Mouse (Mus musculus) layer of hippocampus, postnatal 36 days (tissue): ENCODE results near the gene Golt1a. TPM values are rescaled to one million over a fixed set of nuclear protein-coding genes. Genes with fewer than 3 reads are reported as not detected.
A peak's percentile ranks its signal among the peaks of the same experiment; 100 is the strongest.
"Not testable (repeated sequence)": the region's sequence is repeated elsewhere in the genome, so short reads cannot be mapped to it uniquely, and the experiment has no call there.

Source experiments
- DNase-seq, 2 experiments: peaks; one replicate each; pipeline ENCODE4 v3.0.0; 2022
- total RNA-seq, 2 experiments: library from RNA; stranded (reverse); gene quantifications; 2 replicates each; pipeline ENCODE4 v1.2.3; 2021

The Golt1a gene
- total RNA-seq, 2 experiments from 2014 or later: not detected

DNA sequence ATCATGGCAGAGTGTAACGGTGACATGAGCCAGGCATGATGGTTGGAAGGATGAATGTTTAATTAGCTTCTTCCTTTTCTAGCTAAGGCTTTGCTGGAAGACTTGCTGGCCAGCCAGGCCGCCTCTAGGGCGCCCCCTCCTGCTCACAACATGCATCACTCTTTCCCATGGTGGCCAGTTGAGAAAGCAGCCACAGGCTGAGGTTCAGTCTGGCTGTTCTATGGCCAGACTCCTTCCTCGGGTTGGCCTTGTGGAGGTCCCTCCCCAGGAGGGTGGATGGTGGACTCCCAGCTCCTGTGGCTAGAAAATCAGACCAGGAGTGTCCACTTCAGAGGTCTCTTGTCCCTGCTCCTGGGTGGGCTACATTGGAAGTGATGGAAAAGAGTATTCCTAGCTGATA lies 2.8 kb upstream of the Golt1a start:
- DNase-seq: peak; percentile 66 to 75

DNA sequence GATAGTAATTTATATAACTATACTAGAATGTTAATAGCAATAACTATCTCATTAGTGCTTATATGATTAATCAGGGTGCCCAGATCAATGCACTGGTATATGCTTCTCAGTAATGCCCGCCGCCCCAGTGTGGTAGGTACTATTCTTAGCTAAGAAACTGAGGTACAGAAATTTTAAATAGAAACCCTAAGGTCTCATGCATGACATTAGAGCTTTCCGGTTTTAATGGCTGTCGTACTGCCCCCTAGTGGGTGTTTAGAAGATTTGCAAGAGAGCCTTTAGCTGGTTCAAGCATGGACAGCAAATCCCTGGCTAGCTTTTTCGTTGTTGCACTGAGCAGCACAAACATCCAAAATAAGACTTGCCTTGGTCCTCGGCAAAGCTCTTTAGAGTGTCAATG lies 2.3 kb upstream of the Golt1a start:
- DNase-seq: no peak

DNA sequence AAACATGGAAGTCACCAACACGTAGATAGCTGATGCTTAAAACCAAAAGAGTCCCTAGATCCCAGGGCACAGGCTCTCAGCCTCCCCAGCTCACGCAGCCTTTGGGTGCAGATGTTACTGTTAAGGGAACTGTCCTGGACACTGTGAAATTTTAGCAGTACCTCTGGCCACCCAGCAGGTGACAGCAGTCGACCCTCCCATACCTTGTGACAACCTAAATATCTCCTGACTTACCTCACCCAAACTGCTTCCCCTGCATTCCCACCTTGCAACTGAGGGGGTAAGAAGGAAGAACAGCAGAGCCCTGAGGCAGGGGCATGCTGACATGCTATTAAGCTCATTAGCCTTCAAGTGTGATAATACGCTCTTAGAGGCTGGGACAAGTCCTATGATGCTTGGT lies 1.6 kb downstream of the Golt1a start:
- DNase-seq: no peak

DNA sequence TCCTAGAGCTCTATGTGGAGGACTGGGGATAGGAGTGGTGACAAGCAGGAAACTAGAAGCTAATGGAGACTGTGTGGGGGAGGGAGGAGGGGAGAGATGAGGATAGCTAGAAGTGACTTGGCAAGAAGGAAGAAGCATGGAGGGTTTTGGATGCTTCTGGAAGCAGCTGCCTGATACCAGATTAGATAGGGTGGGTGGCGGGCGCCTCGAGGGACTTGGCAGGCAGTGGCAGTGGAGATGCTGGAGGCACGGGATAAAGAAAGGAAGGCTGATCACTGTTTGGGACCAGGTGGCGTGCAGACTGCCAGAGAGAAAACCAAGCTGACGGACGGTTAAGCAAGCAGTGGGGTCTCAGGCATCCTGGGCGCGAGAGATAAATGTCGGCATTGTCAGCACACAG lies 2.3 kb downstream of the Golt1a start:
- DNase-seq: peak; percentile 51 to 56

DNA sequence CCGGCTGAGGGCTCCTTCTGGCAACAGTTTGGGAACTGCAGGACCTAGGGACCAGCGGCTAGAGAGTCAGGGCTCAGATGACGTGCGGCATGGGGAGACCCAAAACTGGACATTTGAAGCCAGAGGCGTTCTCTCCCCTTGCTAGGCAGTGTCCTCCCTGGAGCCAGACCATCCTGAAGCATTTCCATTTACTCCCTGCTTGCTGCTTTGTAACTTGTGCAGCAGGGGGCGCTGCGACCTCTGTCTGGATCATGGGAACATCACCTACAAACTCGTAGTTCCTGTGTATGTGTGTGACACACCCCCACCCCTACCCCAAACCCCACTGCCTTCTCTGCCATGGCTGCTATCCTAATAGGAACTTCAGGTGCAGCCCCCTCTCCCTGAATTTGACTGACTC lies 4.8 kb downstream of the Golt1a start:
- peak; percentile 37 to 43 for DNase-seq

DNA sequence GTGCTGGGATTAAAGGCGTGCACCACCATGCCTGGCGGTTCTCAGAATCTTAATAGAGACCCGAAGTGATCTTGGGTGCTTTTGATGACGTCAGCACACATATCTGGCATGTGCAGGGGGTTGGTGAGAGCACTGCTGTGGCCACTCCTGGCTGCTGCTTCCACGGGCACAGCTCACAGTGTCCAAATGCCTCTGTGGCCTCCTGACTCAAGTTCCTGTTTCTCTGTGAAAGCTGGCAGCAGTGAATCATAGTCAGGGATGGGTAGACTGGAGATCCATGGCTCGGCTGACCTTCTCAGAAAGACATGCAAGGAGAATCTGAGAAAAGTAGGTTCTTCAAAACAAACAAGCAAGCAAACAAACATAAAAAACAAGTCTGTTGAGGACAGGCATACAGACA lies 6.2 kb downstream of the Golt1a start:
- DNase-seq: no peak

DNA sequence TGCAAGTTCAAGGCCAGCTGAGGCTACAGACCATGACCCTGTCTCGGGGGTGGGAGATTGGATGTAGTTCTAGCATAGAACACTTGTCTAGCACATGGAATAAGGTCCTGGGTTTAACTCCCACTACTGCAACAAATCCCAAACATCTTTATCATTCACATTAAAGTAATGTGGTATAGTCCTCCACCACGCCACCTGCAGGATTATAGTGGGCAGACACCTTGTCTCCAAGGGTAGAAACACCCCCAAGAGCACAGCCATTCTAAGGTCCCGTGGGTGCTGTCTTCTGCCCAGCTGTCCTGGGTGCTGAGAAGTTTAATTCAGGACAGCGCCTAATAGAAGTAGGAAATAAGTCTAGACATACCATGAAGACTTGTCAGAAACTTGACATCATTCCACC lies 7.0 kb downstream of the Golt1a start:
- no peak for DNase-seq

DNA sequence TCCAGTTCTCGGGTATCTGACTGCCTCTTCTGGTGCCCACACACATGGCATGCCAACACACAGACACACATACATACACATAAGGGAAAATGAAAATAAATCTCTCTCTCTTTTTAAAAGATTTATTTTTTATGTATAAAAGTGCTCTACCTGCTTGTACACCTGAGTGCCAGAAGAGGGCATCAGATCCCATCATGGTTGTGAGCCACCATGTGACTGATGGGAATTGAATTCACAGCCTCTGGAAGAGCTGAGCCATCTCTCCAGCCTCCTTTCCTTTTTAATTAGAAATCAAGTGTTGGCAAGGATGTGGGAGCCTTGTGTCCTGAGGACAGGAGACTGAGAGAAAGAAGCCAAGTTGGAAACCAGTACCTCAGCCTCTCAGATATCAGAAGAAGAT lies 7.5 kb downstream of the Golt1a start:
- no peak for DNase-seq

DNA sequence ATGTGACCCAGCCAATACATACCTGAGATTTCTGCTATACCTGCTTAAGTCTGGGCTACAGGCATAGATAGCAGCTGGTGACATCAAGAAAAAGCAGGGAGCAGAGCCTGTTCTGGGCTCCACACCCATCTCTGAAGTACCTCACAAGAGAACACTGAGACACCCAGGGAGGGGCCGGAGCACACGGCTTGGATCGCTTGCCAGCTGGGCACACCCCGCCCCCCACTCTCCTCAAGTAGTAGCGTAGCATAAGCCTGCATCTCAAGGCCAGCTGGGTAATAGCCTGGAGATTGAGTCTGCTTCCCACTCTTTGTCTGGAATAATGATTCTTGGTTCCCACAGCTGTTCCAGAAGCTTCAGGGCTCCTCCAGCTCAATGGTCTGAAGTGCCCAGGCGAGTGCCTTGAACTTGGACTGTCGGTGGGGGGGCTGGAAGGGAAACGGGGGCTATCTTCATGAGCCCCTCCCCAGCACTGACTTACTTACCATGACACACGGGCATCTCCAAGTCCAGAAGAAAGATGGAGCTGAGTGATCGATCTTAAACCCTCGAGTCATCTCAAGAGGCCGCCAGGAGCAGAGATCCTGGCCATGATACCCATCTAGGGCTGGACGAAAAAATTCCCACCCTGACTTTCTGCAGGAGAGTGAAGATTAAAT lies 11.8 kb downstream of the Golt1a start, which contains the start of gene Kiss1:
TSS of gene Kiss1 (plus strand) at position 609 of the 659 bp plus-strand sequence.
- no peak for DNase-seq

DNA sequence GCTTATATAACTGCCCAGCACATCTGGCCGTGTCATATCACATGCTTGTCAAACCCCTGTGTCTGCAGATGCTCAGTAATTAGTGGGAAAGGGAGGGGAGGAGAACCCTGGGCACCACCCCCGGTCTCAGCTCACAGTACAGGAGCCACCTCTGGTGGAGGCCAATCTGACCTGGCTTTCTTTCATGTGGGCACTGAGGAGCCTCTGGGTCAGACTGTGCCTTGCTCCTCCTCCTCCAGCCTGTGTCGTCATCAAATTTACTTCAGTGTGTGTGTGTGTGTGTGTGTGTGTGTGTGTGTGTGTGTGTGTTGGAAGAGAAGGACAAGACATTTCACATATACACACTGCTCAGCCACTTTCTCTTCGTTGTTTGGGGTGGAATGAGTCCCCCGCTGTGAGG lies 13.7 kb downstream of the Golt1a start:
- DNase-seq: no peak

DNA sequence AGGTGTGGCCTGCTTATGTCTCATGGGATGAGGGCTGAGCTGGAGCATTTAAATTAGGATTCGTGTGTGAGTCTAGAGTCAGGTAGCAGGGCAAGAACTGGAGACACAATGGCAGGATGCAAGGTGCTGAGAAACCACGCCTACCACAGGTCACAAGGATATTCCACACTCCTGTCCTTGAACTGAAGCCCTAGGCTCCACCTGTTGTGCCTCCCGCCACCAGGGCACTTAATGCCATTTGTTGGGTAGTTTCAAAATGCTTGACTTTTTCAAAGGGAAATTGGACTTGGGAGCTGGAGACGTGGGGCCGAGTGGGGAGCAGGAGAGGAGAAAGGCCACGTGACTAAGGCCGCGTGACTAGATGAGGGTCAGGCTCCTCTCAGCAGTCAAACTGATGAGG lies 16.4 kb downstream of the Golt1a start:
- DNase-seq: no peak

DNA sequence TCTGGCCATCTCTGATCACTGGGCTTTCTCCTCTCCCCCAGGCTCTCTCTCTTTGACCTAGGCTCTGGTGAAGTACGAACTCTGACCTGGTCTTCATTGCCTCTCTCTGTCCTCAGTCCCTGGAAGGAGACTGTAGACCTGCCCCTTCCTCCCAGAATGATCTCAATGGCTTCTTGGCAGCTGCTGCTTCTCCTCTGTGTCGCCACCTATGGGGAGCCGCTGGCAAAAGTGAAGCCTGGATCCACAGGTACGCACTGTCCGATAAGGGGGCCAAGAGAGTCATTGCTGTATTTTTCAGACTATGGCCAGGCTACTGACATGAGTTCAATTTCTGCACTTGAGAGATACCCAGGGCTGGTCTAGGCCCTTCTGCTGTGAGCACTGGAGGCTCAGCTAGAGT lies 17.5 kb downstream of the Golt1a start:
- no peak for DNase-seq

DNA sequence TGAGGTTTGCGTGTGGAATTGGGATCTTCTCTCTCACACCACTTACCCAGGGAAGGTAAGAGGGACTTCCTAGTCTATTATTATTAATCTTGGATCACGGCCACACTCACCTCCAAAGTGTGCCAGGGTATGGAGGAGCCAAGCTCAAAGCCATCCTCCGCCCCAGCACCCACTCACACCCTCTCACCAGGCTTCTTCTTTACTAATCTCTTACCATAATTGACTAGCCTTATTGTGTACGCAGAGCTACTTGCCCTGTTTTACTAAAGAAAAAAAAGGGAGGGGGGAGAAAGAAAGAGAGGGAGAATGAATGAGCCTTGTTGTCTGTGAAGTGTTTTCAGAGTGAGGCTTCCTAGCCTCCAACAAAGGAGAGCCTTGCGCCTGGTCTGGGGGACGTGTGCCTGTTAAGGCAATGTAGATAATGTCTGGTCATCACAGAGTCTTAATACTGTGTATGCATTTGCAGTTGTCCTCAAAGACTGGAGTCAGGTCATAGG lies 18.7 kb downstream of the Golt1a start:
- DNase-seq: no peak

DNA sequence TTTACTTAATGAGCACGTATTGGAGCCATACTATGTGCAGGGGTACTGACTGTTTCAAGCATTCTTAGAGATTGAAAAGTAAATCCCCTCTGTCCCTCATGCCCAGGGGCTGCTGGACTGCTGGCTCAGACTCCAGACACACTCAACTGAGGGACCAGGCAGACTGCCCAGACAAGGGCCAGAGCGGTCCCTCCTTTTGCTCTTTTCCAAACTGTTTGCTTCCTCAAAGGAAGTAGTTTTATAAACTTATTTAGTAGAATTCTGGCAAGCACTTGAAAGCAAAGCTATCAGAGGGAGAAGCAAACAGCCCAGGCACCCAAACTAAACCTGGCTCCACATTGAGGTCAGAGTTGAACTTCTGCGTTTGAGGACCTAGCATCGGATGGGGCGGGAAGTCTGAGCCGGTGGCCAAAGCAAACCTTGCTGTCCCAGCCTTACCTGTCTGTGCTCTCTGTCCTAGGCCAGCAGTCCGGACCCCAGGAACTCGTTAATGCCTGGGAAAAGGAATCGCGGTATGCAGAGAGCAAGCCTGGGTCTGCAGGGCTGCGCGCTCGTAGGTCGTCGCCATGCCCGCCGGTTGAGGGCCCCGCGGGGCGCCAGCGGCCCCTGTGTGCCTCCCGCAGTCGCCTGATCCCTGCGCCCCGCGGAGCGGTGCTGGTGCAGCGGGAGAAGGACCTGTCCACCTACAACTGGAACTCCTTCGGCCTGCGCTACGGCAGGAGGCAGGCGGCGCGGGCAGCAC lies 19.5 kb downstream of the Golt1a start:
- no peak for DNase-seq

DNA sequence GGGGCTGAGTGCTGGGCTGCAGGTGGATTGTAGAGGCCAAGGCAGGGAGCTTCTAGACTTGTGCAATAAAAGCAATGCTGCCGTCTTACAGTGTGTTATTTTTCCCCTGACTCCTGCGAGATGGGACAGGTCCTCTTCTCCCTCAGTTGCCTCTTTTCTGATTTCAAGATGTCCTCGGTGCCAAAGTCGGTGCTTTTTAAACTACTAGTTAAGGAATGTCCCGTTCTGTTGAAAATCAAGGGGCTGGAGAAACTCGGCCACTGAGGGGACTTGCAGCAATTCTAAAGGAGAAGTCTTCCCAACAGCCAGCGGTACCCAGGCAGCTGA lies 20.0 kb downstream of the Golt1a start:
- DNase-seq: no peak

DNA sequence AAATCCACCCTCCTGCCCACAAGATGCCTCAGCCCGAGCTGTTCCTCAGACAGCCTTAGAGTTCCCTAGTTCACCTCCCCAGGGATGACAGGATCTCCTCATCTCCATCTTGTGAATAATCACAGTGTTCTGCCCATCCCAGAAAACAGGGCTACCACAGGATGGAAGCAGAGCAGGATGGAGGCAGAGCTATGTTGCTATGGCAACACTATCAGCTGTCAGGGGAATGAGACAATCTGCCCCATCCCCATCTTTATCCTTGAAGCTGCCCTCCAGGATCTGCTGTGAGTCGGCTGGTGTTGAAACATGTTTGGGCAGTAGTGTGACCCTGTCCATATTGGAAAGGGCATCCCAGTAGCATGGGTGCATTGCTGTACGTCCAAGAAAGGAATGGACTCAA lies 21.5 kb downstream of the Golt1a start:
- DNase-seq: no peak

DNA sequence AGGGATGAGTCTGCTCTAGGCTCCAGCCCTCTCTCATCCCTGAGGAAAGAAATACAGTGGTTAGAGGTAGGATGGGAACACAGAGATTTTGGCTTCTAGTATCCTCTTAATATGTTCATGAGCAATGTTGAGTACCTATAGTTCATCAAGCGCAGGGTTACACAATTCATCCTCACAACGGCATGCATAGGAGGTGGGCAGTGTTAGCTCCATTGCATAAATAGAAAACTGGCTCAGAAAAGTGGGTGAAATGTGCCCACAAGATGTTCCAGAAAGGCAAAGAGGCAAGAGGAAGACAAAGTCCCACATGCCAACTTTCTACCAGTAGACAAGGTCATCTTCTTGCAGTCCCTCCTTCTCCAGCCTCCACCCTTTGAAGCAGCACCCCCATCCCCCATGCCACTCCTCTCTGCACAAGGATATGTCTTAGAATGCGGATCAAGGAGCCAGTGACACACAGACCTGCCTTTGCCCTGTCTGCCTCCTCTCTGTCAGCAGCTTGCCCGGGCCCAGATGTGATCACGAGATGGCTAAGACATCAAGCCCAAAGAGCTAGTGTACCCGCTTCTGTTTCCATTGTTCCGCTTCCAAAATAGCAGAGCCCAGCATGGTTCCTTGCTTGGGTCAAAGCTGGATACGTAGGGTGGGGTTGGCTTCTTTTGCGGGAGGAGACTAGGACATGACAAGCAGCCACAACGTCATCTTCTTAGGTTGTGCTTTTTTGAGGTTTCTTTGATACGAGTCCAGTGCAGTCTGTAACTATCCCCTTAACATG lies 23.2 kb downstream of the Golt1a start:
- no peak for DNase-seq

DNA sequence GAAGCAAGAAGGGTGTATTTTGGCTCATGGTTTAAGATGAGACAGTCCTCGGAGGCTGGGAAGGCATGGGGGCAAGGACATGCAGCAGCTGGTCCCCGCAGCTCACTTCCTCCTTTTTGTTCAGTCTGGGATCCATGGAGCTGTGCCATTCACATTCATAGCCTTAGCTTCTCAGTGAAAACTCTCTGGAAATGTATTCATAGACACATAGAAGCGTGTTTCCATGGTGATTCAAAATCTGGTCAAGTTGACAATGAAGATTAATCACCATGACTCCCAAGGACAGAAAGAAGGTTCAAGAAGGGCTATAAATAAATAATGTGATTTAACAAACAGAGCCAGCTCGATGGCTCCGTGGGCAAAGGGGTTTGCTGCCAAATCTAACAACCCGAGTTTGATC lies 24.3 kb downstream of the Golt1a start:
- DNase-seq: no peak

DNA sequence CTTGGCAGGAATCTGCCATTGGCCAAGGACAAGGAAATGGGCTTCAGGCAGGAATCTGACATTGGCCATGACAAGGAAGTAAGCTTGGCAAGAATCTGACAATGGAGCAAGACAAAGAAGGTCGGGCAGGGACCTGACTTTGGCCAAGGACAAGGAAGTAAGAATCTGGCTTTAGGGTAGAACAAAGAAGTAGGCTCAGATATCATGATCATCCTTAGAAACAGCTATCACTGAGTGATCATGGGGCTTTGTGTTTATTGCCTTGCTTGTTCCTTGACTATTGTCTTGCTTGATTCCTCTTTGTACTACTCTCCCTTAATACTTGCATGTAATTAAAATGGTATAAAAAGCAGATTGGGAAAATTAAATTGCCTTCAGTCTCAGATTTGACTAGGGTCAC lies 30.8 kb downstream of the Golt1a start:
- DNase-seq: not testable (repeated sequence)

DNA sequence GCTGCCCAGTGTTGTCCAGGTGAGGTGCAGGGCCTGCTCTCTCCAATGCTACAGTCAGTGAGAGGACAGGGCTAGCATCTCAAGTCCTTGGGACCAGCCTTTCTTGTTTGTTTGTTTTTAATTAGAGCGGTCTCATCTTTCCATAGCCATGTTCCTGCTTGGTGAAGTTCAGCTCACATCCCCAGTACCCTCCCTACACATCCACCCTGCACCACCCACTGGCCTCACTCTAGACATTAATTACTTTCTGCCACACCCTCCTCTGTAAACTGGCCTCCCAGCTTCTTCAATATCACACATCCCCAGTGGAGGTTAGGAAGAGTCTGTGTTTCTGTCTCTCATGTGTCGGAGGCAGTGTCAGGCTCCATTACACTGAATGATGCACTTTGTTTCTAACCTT lies 34.8 kb downstream of the Golt1a start:
- DNase-seq: no peak

DNA sequence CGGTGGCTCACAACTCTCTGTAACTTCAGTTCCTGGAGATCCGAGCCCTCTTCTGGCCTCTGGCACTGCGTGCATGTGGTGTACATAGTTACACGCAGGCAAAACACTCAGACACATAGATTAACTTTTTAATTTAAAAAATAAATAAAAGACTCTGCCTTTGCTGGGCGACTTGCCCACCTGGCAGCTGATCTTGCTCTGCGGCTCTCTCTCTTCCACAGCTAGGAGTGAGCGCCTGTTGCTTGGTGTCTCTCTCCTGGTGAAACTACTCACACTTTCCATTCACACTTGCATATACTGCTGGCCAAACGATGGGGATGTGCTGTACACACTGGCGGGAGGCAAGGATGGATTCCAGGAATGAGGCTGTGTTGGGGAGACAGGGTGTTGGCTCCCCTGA lies 36.9 kb downstream of the Golt1a start:
- DNase-seq: no peak

DNA sequence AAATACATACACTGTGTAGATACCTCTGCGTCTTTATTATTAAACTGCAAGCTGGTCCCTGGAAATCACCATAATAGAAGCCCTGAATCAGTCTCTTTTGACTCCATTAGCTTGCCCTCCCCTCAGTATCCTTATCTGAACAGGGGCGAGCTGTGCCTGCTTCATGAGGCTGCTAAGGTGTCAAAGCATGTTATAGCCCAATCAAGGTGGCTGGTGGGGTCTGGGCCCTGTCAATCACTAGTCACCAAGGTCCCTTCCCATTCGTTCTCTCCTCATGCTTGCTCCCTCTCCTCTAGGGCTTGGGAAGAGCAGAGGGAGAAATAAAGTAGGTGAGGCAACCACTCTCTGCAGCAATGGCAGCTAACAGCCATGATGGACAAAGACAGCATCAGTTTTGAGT lies 37.6 kb downstream of the Golt1a start:
- DNase-seq: no peak

DNA sequence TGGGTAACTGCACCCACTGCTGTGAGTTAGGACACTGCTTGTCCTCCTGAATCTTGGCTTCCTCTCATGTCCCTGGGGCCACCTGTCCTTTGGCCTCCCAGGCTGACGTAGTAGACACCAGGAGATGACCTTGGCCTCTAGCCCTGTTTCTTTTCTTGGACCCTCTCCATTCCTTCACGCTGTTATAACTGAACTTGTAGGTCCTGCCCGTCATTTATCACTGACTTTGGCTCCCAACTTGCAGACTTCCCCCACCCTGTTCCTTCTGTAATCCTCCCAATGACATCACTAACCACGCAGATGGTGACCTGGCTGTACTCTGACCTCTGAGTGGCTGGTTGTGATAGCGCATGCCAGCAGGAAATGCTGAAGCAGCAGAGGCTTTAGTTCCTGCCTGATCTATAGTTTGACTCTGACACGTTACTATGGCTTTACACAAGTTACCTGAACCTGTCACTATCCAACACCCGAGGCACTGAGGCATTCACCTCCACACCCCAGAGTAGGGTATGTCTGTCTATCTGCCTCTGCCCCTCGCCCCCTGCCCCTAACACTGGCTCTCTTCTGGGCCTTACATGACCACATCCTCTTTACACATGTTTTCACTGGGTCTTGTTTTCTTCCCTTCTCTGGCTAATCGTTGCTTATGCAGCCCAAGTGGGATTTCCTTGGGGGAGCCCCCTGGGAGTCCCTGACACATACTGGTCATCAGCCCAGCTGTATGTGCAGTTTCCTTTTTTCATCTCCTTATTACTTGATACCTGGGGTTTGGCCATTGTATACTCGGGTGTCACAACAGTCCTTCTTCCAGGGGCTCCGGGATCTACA lies 38.3 kb downstream of the Golt1a start:
- no peak for DNase-seq
